Mouse (Mus musculus): ENCODE data around the gene Th. TPM values are rescaled to one million over a fixed set of nuclear protein-coding genes. Genes with fewer than 3 reads are reported as not detected.

Gene Th
- polyA plus RNA-seq, 1 experiment from 2014 or later: 18.7 TPM

GRCm38 (mm10) chr7:142937631-142938030 is 6.7 kb upstream of the Th start:
- no peaks in the 10 kb centered on the region for H3K27me3 ChIP-seq (ENCODE audit: control insufficient read depth, insufficient read depth, low read length)
- no peak overlapping the region for H3K9ac ChIP-seq (ENCODE audit: low read length)
- H3K4me2 ChIP-seq (ENCODE audit: low read depth, low read length, severe bottlenecking): no peak overlapping the region
- no peak overlapping the region for H3K4me3 ChIP-seq (ENCODE audit: low read depth, low read length)
- no peak for ATAC-seq (replicated peaks; ENCODE audit: low FRiP score)
- DNase-seq (ENCODE audit: low spot score): no peak
- no peaks in the 10 kb centered on the region for H3K4me1 ChIP-seq (replicated peaks; ENCODE audit: control insufficient read depth, insufficient read depth, low read length)
- H3K9me3 ChIP-seq (ENCODE audit: control insufficient read depth, low read length): no peaks in the 10 kb centered on the region
- no peak overlapping the region for H3K27ac ChIP-seq (ENCODE audit: low read depth, low read length)
- no peaks in the 10 kb centered on the region for H3K36me3 ChIP-seq (ENCODE audit: control insufficient read depth, insufficient read depth, low read length)

- no peak for ATAC-seq (replicated peaks; ENCODE audit: low FRiP score)
- Histone ChIP-seq H3K4me1 (replicated peaks; ENCODE audit: control insufficient read depth, insufficient read depth, low read length) (no peaks in the 10 kb centered on the region), H3K4me3 (ENCODE audit: low read depth, low read length) (no peak overlapping the region), H3K27ac (ENCODE audit: low read depth, low read length) (no peak overlapping the region), H3K9me3 (ENCODE audit: control insufficient read depth, low read length) (no peaks in the 10 kb centered on the region), H3K27me3 (ENCODE audit: control insufficient read depth, insufficient read depth, low read length) (no peaks in the 10 kb centered on the region), H3K4me2 (ENCODE audit: low read depth, low read length, severe bottlenecking) (no peak overlapping the region), H3K9ac (ENCODE audit: low read length) (no peak overlapping the region), H3K36me3 (ENCODE audit: control insufficient read depth, insufficient read depth, low read length) (no peaks in the 10 kb centered on the region)
- DNase-seq (ENCODE audit: low spot score): no peak
- WGBS: 87% methylated on average over 14 of the region's 14 CpGs
Measured at GRCm38 (mm10) chr7:142935708-142936107, 4.8 kb upstream of the Th start.

- no peak overlapping the region for H3K4me2 ChIP-seq (ENCODE audit: low read depth, low read length, severe bottlenecking)
- no peaks in the 10 kb centered on the region for H3K4me1 ChIP-seq (replicated peaks; ENCODE audit: control insufficient read depth, insufficient read depth, low read length)
- no peaks in the 10 kb centered on the region for H3K9me3 ChIP-seq (ENCODE audit: control insufficient read depth, low read length)
- H3K4me3 ChIP-seq (ENCODE audit: low read depth, low read length): no peak overlapping the region
- no peak overlapping the region for H3K27ac ChIP-seq (ENCODE audit: low read depth, low read length)
- ATAC-seq (replicated peaks; ENCODE audit: low FRiP score) (no peak), DNase-seq (ENCODE audit: low spot score) (no peak)
- no peaks in the 10 kb centered on the region for H3K27me3 ChIP-seq (ENCODE audit: control insufficient read depth, insufficient read depth, low read length)
- H3K9ac ChIP-seq (ENCODE audit: low read length): no peak overlapping the region
- WGBS: 77% methylated on average over 3 of the region's 3 CpGs
- H3K36me3 ChIP-seq (ENCODE audit: control insufficient read depth, insufficient read depth, low read length): no peaks in the 10 kb centered on the region
Measured at GRCm38 (mm10) chr7:142932469-142932868, 1.5 kb upstream of the Th start.

- Histone ChIP-seq H3K4me3 (ENCODE audit: low read depth, low read length) (no peak overlapping the region), H3K27ac (ENCODE audit: low read depth, low read length) (no peak overlapping the region), H3K9ac (ENCODE audit: low read length) (no peak overlapping the region), H3K9me3 (ENCODE audit: control insufficient read depth, low read length) (no peaks in the 10 kb centered on the region), H3K36me3 (ENCODE audit: control insufficient read depth, insufficient read depth, low read length) (no peaks in the 10 kb centered on the region), H3K27me3 (ENCODE audit: control insufficient read depth, insufficient read depth, low read length) (no peaks in the 10 kb centered on the region), H3K4me1 (replicated peaks; ENCODE audit: control insufficient read depth, insufficient read depth, low read length) (no peaks in the 10 kb centered on the region), H3K4me2 (ENCODE audit: low read depth, low read length, severe bottlenecking) (no peak overlapping the region)
- DNase-seq (ENCODE audit: low spot score): no peak
- 93% methylated on average over 2 of the region's 2 CpGs for WGBS
- ATAC-seq (replicated peaks; ENCODE audit: low FRiP score): no peak
Measured at GRCm38 (mm10) chr7:142929516-142929915, 1.4 kb downstream of the Th start.

GRCm38 (mm10) chr7:142927293-142927692 is 3.6 kb downstream of the Th start:
- Histone ChIP-seq H3K27ac (ENCODE audit: low read depth, low read length) (no peak overlapping the region), H3K9me3 (ENCODE audit: control insufficient read depth, low read length) (no peaks in the 10 kb centered on the region), H3K9ac (ENCODE audit: low read length) (no peak overlapping the region), H3K36me3 (ENCODE audit: control insufficient read depth, insufficient read depth, low read length) (no peaks in the 10 kb centered on the region), H3K4me1 (replicated peaks; ENCODE audit: control insufficient read depth, insufficient read depth, low read length) (no peaks in the 10 kb centered on the region), H3K27me3 (ENCODE audit: control insufficient read depth, insufficient read depth, low read length) (no peaks in the 10 kb centered on the region), H3K4me3 (ENCODE audit: low read depth, low read length) (no peak overlapping the region), H3K4me2 (ENCODE audit: low read depth, low read length, severe bottlenecking) (no peak overlapping the region)
- DNase-seq (ENCODE audit: low spot score) (no peak), ATAC-seq (replicated peaks; ENCODE audit: low FRiP score) (no peak)
- WGBS: 90% methylated on average over 8 of the region's 8 CpGs

GRCm38 (mm10) chr7:142918641-142919628 is 12.0 kb downstream of the Th start:
- H3K9me3 ChIP-seq (ENCODE audit: control insufficient read depth, low read length): no peaks in the 10 kb centered on the region
- peak; percentile 91 for DNase-seq (ENCODE audit: low spot score)
- H3K4me2 ChIP-seq (ENCODE audit: low read depth, low read length, severe bottlenecking): no peak overlapping the region
- H3K4me3 ChIP-seq (ENCODE audit: low read depth, low read length): no peak overlapping the region
- H3K36me3 ChIP-seq (ENCODE audit: control insufficient read depth, insufficient read depth, low read length): no peaks in the 10 kb centered on the region
- no peaks in the 10 kb centered on the region for H3K27me3 ChIP-seq (ENCODE audit: control insufficient read depth, insufficient read depth, low read length)
- ATAC-seq (replicated peaks; ENCODE audit: low FRiP score): peak; percentile 85
- no peaks in the 10 kb centered on the region for H3K4me1 ChIP-seq (replicated peaks; ENCODE audit: control insufficient read depth, insufficient read depth, low read length)
- WGBS: 32% methylated on average over 8 of the region's 8 CpGs
- H3K9ac ChIP-seq (ENCODE audit: low read length): no peak overlapping the region
- no peak overlapping the region for H3K27ac ChIP-seq (ENCODE audit: low read depth, low read length)

GRCm38 (mm10) chr7:142917659-142918058 is 13.3 kb downstream of the Th start:
- Histone ChIP-seq H3K4me1 (replicated peaks; ENCODE audit: control insufficient read depth, insufficient read depth, low read length) (no peaks in the 10 kb centered on the region), H3K36me3 (ENCODE audit: control insufficient read depth, insufficient read depth, low read length) (no peaks in the 10 kb centered on the region), H3K4me2 (ENCODE audit: low read depth, low read length, severe bottlenecking) (no peak overlapping the region), H3K9me3 (ENCODE audit: control insufficient read depth, low read length) (no peaks in the 10 kb centered on the region), H3K9ac (ENCODE audit: low read length) (no peak overlapping the region), H3K27me3 (ENCODE audit: control insufficient read depth, insufficient read depth, low read length) (no peaks in the 10 kb centered on the region), H3K4me3 (ENCODE audit: low read depth, low read length) (no peak overlapping the region), H3K27ac (ENCODE audit: low read depth, low read length) (no peak overlapping the region)
- DNase-seq (ENCODE audit: low spot score): no peak
- no peak for ATAC-seq (replicated peaks; ENCODE audit: low FRiP score)
- WGBS: 81% methylated on average over 5 of the region's 5 CpGs

- Histone ChIP-seq H3K4me2 (ENCODE audit: low read depth, low read length, severe bottlenecking) (no peak overlapping the region), H3K36me3 (ENCODE audit: control insufficient read depth, insufficient read depth, low read length) (no peaks in the 10 kb centered on the region), H3K27ac (ENCODE audit: low read depth, low read length) (no peak overlapping the region), H3K27me3 (ENCODE audit: control insufficient read depth, insufficient read depth, low read length) (no peaks in the 10 kb centered on the region), H3K9me3 (ENCODE audit: control insufficient read depth, low read length) (no peaks in the 10 kb centered on the region), H3K4me3 (ENCODE audit: low read depth, low read length) (no peak overlapping the region), H3K4me1 (replicated peaks; ENCODE audit: control insufficient read depth, insufficient read depth, low read length) (no peaks in the 10 kb centered on the region), H3K9ac (ENCODE audit: low read length) (peak overlapping the region; percentile 23)
- no peak for DNase-seq (ENCODE audit: low spot score)
- 39% methylated on average over 8 of the region's 8 CpGs for WGBS
- 0 out of 2 replicates have a peak, but pooled peaks have one; percentile 44 for ATAC-seq (replicated peaks; ENCODE audit: low FRiP score)
Measured at GRCm38 (mm10) chr7:142916178-142916577, 14.8 kb downstream of the Th start.

GRCm38 (mm10) chr7:142911682-142912081 is 19.2 kb downstream of the Th start:
- Histone ChIP-seq H3K27me3 (ENCODE audit: control insufficient read depth, insufficient read depth, low read length) (no peaks in the 10 kb centered on the region), H3K27ac (ENCODE audit: low read depth, low read length) (no peak overlapping the region), H3K4me1 (replicated peaks; ENCODE audit: control insufficient read depth, insufficient read depth, low read length) (no peaks in the 10 kb centered on the region), H3K4me3 (ENCODE audit: low read depth, low read length) (no peak overlapping the region), H3K36me3 (ENCODE audit: control insufficient read depth, insufficient read depth, low read length) (no peaks in the 10 kb centered on the region), H3K4me2 (ENCODE audit: low read depth, low read length, severe bottlenecking) (no peak overlapping the region), H3K9ac (ENCODE audit: low read length) (no peak overlapping the region), H3K9me3 (ENCODE audit: control insufficient read depth, low read length) (no peaks in the 10 kb centered on the region)
- ATAC-seq (replicated peaks; ENCODE audit: low FRiP score): no peak
- 98% methylated on average over 2 of the region's 2 CpGs for WGBS
- no peak for DNase-seq (ENCODE audit: low spot score)

Data from forebrain, embryonic 11.5 days (tissue).